Mouse (Mus musculus): ENCODE data around the gene Rbm6. TPM values are rescaled to one million over a fixed set of nuclear protein-coding genes. Genes with fewer than 3 reads are reported as not detected.

Rbm6 gene
- polyA plus RNA-seq, 1 experiment from 2014 or later, result 119 TPM

DNA sequence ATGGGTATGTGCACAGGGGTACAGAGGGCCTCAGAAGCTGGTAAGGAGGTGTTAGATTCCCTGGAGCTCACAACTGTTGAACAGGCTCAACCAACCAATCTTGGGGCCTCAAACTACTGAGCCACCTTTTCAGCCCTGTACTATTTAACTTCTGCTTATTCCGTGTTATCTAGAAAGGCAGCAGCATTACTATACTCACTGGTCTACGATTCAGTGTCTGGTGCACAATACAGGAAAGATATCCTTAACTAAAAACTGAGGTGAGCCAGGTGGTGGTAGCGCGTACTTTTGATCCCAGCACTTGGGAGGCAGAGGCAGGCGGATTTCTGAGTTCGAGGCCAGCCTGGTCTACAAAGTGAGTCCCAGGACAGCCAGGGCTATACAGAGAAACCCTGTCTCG lies 24.1 kb downstream of the Rbm6 start:
- WGBS, result 95% methylated on average over 7 of the region's 7 CpGs

DNA sequence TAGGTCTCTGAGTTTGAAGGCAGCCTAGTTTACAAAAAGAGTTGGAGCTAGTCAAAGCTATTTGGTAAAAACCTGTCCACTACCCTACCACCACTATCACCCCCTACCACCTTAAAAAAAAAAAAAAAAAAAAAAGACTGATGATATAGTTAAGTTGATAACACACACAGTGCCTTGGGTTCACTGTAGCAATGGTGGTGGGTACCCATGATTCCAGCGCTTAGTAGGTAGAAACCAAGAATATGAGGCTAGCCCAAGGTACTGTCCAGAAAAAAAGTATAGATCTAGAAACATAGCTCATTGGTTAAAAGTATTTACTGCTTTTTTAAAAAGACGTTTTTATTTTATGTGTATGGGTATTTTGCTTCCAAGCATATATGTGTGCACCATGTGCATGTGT lies 30.3 kb downstream of the Rbm6 start:
- H3K9me3 ChIP-seq (ENCODE audit: control insufficient read depth, low read length), result no peaks in the 10 kb centered on the region
- DNase-seq (ENCODE audit: low spot score), result no peak
- WGBS, result 98% methylated on average over 2 of the region's 2 CpGs
- H3K4me3 ChIP-seq (ENCODE audit: low read depth, low read length), result no peak overlapping the region
- no peak for ATAC-seq (replicated peaks; ENCODE audit: low FRiP score)
- no peaks in the 10 kb centered on the region for H3K27me3 ChIP-seq (ENCODE audit: control insufficient read depth, insufficient read depth, low read length)
- no peaks in the 10 kb centered on the region for H3K4me1 ChIP-seq (replicated peaks; ENCODE audit: control insufficient read depth, insufficient read depth, low read length)
- H3K27ac ChIP-seq (ENCODE audit: low read depth, low read length), result no peak overlapping the region
- peaks cover 4% of the 10 kb centered on the region; the same call in 1 of the 2 replicates for H3K36me3 ChIP-seq (ENCODE audit: control insufficient read depth, insufficient read depth, low read length)
- no peak overlapping the region for H3K4me2 ChIP-seq (ENCODE audit: low read depth, low read length, severe bottlenecking)
- no peak overlapping the region for H3K9ac ChIP-seq (ENCODE audit: low read length)

More for the DNA sequence above, 24.1 kb downstream of the Rbm6 start:
- Histone ChIP-seq H3K9me3 (ENCODE audit: control insufficient read depth, low read length) (no peaks in the 10 kb centered on the region), H3K4me3 (ENCODE audit: low read depth, low read length) (no peak overlapping the region), H3K9ac (ENCODE audit: low read length) (no peak overlapping the region), H3K27ac (ENCODE audit: low read depth, low read length) (no peak overlapping the region), H3K4me2 (ENCODE audit: low read depth, low read length, severe bottlenecking) (no peak overlapping the region), H3K27me3 (ENCODE audit: control insufficient read depth, insufficient read depth, low read length) (no peaks in the 10 kb centered on the region), H3K36me3 (ENCODE audit: control insufficient read depth, insufficient read depth, low read length) (peaks cover 4% of the 10 kb centered on the region; the same call in 1 of the 2 replicates), H3K4me1 (replicated peaks; ENCODE audit: control insufficient read depth, insufficient read depth, low read length) (no peaks in the 10 kb centered on the region)
- DNase-seq (ENCODE audit: low spot score), result no peak
- ATAC-seq (replicated peaks; ENCODE audit: low FRiP score), result no peak

DNA sequence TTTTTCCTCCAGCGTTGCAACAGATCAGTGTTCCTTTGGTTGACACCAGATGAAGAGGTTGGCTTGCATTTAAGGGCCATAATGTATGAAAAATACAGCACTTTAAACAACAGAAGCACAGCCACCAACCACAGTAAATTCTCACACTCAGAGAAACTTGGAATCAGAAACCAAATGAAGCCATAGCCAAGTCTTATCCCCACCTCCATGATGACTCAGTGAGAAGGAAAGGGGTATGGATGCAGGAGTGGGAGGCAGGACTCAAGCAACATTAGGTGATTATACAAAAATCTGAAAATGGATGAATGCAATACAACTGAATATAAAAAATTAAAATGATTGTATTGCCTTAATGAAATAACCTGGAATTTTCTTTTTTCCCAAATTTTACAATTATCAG lies 34.2 kb downstream of the Rbm6 start:
- Histone ChIP-seq H3K9me3 (ENCODE audit: control insufficient read depth, low read length) (no peaks in the 10 kb centered on the region), H3K36me3 (ENCODE audit: control insufficient read depth, insufficient read depth, low read length) (no peaks in the 10 kb centered on the region), H3K4me3 (ENCODE audit: low read depth, low read length) (no peak overlapping the region), H3K9ac (ENCODE audit: low read length) (no peak overlapping the region), H3K4me2 (ENCODE audit: low read depth, low read length, severe bottlenecking) (no peak overlapping the region), H3K4me1 (replicated peaks; ENCODE audit: control insufficient read depth, insufficient read depth, low read length) (no peaks in the 10 kb centered on the region), H3K27me3 (ENCODE audit: control insufficient read depth, insufficient read depth, low read length) (no peaks in the 10 kb centered on the region), H3K27ac (ENCODE audit: low read depth, low read length) (no peak overlapping the region)
- no peak for DNase-seq (ENCODE audit: low spot score)
- ATAC-seq (replicated peaks; ENCODE audit: low FRiP score), result no peak
- WGBS, result 95% methylated on average over 1 of the region's 1 CpGs

- DNase-seq (ENCODE audit: low spot score) (no peak), ATAC-seq (replicated peaks; ENCODE audit: low FRiP score) (no peak)
- Histone ChIP-seq H3K27me3 (ENCODE audit: control insufficient read depth, insufficient read depth, low read length) (no peaks in the 10 kb centered on the region), H3K9ac (ENCODE audit: low read length) (no peak overlapping the region), H3K27ac (ENCODE audit: low read depth, low read length) (no peak overlapping the region), H3K36me3 (ENCODE audit: control insufficient read depth, insufficient read depth, low read length) (peaks cover 2% of the 10 kb centered on the region; the same call in 1 of the 2 replicates), H3K4me1 (replicated peaks; ENCODE audit: control insufficient read depth, insufficient read depth, low read length) (no peaks in the 10 kb centered on the region), H3K4me2 (ENCODE audit: low read depth, low read length, severe bottlenecking) (no peak overlapping the region), H3K9me3 (ENCODE audit: control insufficient read depth, low read length) (no peaks in the 10 kb centered on the region), H3K4me3 (ENCODE audit: low read depth, low read length) (no peak overlapping the region)
- WGBS, result 97% methylated on average over 3 of the region's 3 CpGs
Observed at GRCm38 (mm10) chr9:107833826-107834225, 39.2 kb downstream of the Rbm6 start.

DNA sequence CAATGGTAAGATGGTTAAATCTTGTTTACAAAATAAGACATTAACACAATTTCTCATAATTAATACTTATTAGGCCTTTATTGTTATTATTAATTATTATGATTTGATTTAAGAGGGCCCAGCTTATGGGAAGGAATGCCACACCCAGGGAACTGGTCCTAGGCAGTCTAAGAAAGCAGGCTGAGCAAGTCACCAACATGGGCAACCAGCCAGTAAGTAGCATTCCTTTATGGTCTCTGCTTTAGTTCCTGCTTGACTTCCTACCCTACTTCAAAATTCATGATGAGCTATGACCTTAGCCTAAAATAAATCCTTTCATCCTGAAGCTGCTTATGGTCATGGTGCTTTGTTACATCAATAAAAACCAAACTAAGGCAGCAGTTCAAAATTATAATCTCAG lies 41.3 kb downstream of the Rbm6 start:
- no peaks in the 10 kb centered on the region for H3K27me3 ChIP-seq (ENCODE audit: control insufficient read depth, insufficient read depth, low read length)
- H3K4me2 ChIP-seq (ENCODE audit: low read depth, low read length, severe bottlenecking), result no peak overlapping the region
- H3K27ac ChIP-seq (ENCODE audit: low read depth, low read length), result no peak overlapping the region
- no peak overlapping the region for H3K4me3 ChIP-seq (ENCODE audit: low read depth, low read length)
- H3K4me1 ChIP-seq (replicated peaks; ENCODE audit: control insufficient read depth, insufficient read depth, low read length), result no peaks in the 10 kb centered on the region
- no peak overlapping the region for H3K9ac ChIP-seq (ENCODE audit: low read length)
- no peaks in the 10 kb centered on the region for H3K9me3 ChIP-seq (ENCODE audit: control insufficient read depth, low read length)
- ATAC-seq (replicated peaks; ENCODE audit: low FRiP score) (no peak), DNase-seq (ENCODE audit: low spot score) (no peak)
- peaks cover 2% of the 10 kb centered on the region; the same call in 1 of the 2 replicates for H3K36me3 ChIP-seq (ENCODE audit: control insufficient read depth, insufficient read depth, low read length)

DNA sequence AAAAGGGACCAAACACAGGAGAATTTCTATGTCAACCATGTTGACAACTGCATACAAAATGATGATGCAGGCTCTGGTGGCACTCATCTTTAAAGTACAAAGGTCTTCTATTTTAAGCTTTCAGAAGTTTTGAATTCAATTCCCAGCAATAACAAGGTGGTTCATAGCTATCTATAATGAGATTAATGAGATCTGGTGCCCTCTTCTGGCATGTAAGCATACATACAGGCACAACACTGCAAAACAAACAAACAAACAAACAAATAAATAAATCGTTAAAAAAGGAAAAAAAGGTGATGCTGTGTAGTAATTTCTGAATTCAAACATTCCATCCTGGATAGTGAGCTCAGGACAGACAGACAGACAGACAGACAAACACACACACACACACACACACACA lies 60.9 kb downstream of the Rbm6 start:
- Histone ChIP-seq H3K9ac (ENCODE audit: low read length) (no peak overlapping the region), H3K27ac (ENCODE audit: low read depth, low read length) (no peak overlapping the region), H3K36me3 (ENCODE audit: control insufficient read depth, insufficient read depth, low read length) (no peaks in the 10 kb centered on the region; the same call in 1 of the 2 replicates), H3K9me3 (ENCODE audit: control insufficient read depth, low read length) (no peaks in the 10 kb centered on the region), H3K4me1 (replicated peaks; ENCODE audit: control insufficient read depth, insufficient read depth, low read length) (no peaks in the 10 kb centered on the region), H3K4me2 (ENCODE audit: low read depth, low read length, severe bottlenecking) (no peak overlapping the region), H3K27me3 (ENCODE audit: control insufficient read depth, insufficient read depth, low read length) (no peaks in the 10 kb centered on the region), H3K4me3 (ENCODE audit: low read depth, low read length) (no peak overlapping the region)
- WGBS, result 89% methylated on average over 1 of the region's 1 CpGs
- DNase-seq (ENCODE audit: low spot score) (no peak), ATAC-seq (replicated peaks; ENCODE audit: low FRiP score) (no peak)

GRCm38 (mm10) chr9:107810985-107811384 lies 62.1 kb downstream of the Rbm6 start:
- no peaks in the 10 kb centered on the region for H3K27me3 ChIP-seq (ENCODE audit: control insufficient read depth, insufficient read depth, low read length)
- ATAC-seq (replicated peaks; ENCODE audit: low FRiP score) (no peak), DNase-seq (ENCODE audit: low spot score) (no peak)
- no peak overlapping the region for H3K4me3 ChIP-seq (ENCODE audit: low read depth, low read length)
- H3K4me1 ChIP-seq (replicated peaks; ENCODE audit: control insufficient read depth, insufficient read depth, low read length), result no peaks in the 10 kb centered on the region
- WGBS, result 93% methylated on average over 2 of the region's 2 CpGs
- no peak overlapping the region for H3K4me2 ChIP-seq (ENCODE audit: low read depth, low read length, severe bottlenecking)
- no peak overlapping the region for H3K27ac ChIP-seq (ENCODE audit: low read depth, low read length)
- no peaks in the 10 kb centered on the region for H3K9me3 ChIP-seq (ENCODE audit: control insufficient read depth, low read length)
- no peaks in the 10 kb centered on the region; the same call in 1 of the 2 replicates for H3K36me3 ChIP-seq (ENCODE audit: control insufficient read depth, insufficient read depth, low read length)
- H3K9ac ChIP-seq (ENCODE audit: low read length), result no peak overlapping the region

DNA sequence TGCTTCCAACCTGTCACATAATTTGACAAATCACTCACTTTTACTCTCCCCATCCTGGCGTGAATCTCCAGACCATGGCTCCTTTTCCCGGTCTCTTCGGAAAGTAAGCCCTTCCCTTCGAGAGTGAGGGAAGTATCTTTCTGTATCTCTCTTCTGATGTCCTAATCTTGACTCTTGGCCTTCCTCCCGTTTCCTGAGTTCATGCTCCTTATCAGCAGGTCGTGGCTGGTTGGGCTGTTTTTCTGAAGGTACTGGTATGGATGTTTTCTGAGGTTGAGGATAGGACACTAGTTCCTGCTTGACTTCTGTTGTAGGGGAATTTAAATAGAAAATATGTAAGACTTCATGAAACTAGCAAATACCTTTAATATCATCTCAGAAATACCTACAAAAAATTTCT lies 81.3 kb downstream of the Rbm6 start:
- peaks cover 7% of the 10 kb centered on the region; the same call in 1 of the 2 replicates for H3K36me3 ChIP-seq (ENCODE audit: control insufficient read depth, insufficient read depth, low read length)

DNA sequence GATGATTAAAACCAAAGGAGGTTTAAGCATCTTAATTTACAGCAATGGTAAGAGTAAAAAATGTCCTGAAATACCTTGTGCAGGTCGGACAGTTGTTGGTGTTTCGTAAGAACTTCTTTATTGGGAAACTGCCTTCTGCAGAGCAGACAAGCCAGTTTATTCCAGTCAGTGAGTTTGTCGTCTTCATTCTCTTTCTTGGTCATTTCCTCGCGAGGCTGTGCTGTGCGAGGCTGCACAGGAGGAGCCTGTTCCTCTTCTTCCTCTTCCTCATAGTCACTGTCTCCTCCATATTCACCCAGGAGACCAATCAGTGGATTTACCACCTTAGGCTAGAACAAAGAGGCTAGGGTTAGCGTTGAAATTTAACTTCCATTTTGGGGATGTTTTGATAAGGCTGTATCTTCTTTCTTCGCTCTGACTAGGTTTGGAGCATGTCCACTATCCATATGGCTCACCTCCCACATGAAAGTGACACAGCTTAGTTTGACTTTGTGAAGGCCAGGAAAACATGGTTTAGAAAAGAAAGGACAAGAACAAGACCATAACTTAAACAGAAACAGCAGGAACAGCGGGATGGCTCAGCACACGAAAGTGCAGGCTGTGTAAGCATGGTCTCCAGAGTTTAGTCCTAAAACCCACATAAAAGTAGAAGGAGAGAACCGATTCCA lies 90.4 kb downstream of the Rbm6 start:
- WGBS, result 98% methylated on average over 11 of the region's 11 CpGs
- H3K9ac ChIP-seq (ENCODE audit: low read length), result no peak overlapping the region
- H3K4me3 ChIP-seq (ENCODE audit: low read depth, low read length), result no peak overlapping the region
- H3K27ac ChIP-seq (ENCODE audit: low read depth, low read length), result no peak overlapping the region
- no peaks in the 10 kb centered on the region for H3K4me1 ChIP-seq (replicated peaks; ENCODE audit: control insufficient read depth, insufficient read depth, low read length)
- H3K27me3 ChIP-seq (ENCODE audit: control insufficient read depth, insufficient read depth, low read length), result no peaks in the 10 kb centered on the region
- ATAC-seq (replicated peaks; ENCODE audit: low FRiP score), result no peak
- no peaks in the 10 kb centered on the region for H3K9me3 ChIP-seq (ENCODE audit: control insufficient read depth, low read length)
- H3K4me2 ChIP-seq (ENCODE audit: low read depth, low read length, severe bottlenecking), result no peak overlapping the region
- DNase-seq (ENCODE audit: low spot score), result no peak
- peaks cover 8% of the 10 kb centered on the region; the same call in 1 of the 2 replicates for H3K36me3 ChIP-seq (ENCODE audit: control insufficient read depth, insufficient read depth, low read length)

More for the DNA sequence above, 81.3 kb downstream of the Rbm6 start:
- Histone ChIP-seq H3K4me3 (ENCODE audit: low read depth, low read length) (no peak overlapping the region), H3K9ac (ENCODE audit: low read length) (no peak overlapping the region), H3K27me3 (ENCODE audit: control insufficient read depth, insufficient read depth, low read length) (no peaks in the 10 kb centered on the region), H3K9me3 (ENCODE audit: control insufficient read depth, low read length) (no peaks in the 10 kb centered on the region), H3K27ac (ENCODE audit: low read depth, low read length) (no peak overlapping the region), H3K4me2 (ENCODE audit: low read depth, low read length, severe bottlenecking) (no peak overlapping the region), H3K4me1 (replicated peaks; ENCODE audit: control insufficient read depth, insufficient read depth, low read length) (no peaks in the 10 kb centered on the region)
- 88% methylated on average over 6 of the region's 6 CpGs for WGBS
- ATAC-seq (replicated peaks; ENCODE audit: low FRiP score), result no peak
- DNase-seq (ENCODE audit: low spot score), result no peak

Data from forebrain, embryonic 11.5 days (tissue).